In the genomic region with DNA sequence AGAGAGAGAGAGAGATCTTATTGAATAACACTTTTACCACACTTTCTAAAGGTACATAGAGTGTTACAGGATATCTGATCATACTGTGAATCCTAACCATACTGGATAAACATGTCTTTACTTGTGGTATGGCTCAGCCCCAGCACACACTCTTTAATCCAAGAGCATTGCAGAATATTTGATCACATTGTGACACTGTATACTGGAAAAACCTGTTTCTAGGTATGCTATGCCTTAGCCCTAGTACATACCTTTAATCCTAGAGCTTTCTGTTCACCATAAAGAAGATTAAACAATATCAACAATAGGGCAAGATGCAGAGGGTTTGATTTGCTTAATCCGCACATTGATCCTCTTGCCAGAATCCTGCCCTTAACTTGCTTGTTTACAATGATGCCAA, we compare ENCODE assay signal across 22 mouse cellular contexts.
DNase-seq lines count a peak whose midpoint lies in the region; ATAC-seq and TF ChIP-seq lines count a peak whose summit lies in the region.
"Had no signal": no experiment of that assay in that cellular context is flagged by ENCODE, and none has a peak within 500 bp of the region (broad histone marks: within the 10 kb centered on the region; RNA-seq: fewer than 3 reads in every experiment).

No protein-coding gene starts in this region.

- ATAC-seq in embryonic facial prominence, embryonic 14.5 days (ENCODE audit: low read depth): peak; percentile 84; the same call in 1 of the 2 replicates
- ATAC-seq in stomach, postnatal 0 days (ENCODE audit: low FRiP score, low TSS enrichment): no peak; the same call in 1 of the 2 replicates
- ATAC-seq: activated CD4-positive, CD25-positive, alpha-beta regulatory T cell, adult 4 months; CD4-positive, CD25-positive, alpha-beta regulatory T cell, adult 4 months; Patski had no signal

- no peak overlapping the region for H3K4me2 ChIP-seq in embryonic facial prominence, embryonic 14.5 days (ENCODE audit: low read depth, low read length)
- no peak overlapping the region for H3K4me2 ChIP-seq in stomach, postnatal 0 days (replicated peaks; ENCODE audit: low read depth)

- H3K4me3 ChIP-seq in embryonic facial prominence, embryonic 14.5 days (ENCODE audit: low read depth, low read length): no peak overlapping the region
- no peak overlapping the region for H3K4me3 ChIP-seq in embryonic facial prominence, embryonic 10.5 days
- no peak overlapping the region for H3K4me3 ChIP-seq in stomach, postnatal 0 days (ENCODE audit: low read depth, low read length)

- WGBS in embryonic facial prominence, embryonic 14.5 days: 81% methylated on average over 1 of the region's 1 CpGs
- WGBS in embryonic facial prominence, embryonic 10.5 days: 93% methylated on average over 1 of the region's 1 CpGs
- 68% methylated on average over 1 of the region's 1 CpGs for WGBS in stomach, postnatal 0 days

- TF ChIP-seq CTCF in stomach, postnatal 0 days (IDR thresholded peaks at IDR 0.05; ENCODE audit: low read depth): no peak

- no peaks in the 10 kb centered on the region for H3K36me3 ChIP-seq in embryonic facial prominence, embryonic 14.5 days (ENCODE audit: control insufficient read depth, insufficient read depth, low read length)
- H3K36me3 ChIP-seq in embryonic facial prominence, embryonic 10.5 days (replicated peaks): no peaks in the 10 kb centered on the region
- H3K36me3 ChIP-seq in stomach, postnatal 0 days (ENCODE audit: control insufficient read depth, insufficient read depth, low read length): no peaks in the 10 kb centered on the region
- H3K36me3 ChIP-seq: G1E had no signal

- no peak overlapping the region for H3K9ac ChIP-seq in embryonic facial prominence, embryonic 14.5 days (ENCODE audit: low read depth, low read length)
- H3K9ac ChIP-seq in stomach, postnatal 0 days (ENCODE audit: low read length): no peak overlapping the region

- no peaks in the 10 kb centered on the region for H3K9me3 ChIP-seq in embryonic facial prominence, embryonic 14.5 days (ENCODE audit: control insufficient read depth, low read length)
- no peaks in the 10 kb centered on the region for H3K9me3 ChIP-seq in embryonic facial prominence, embryonic 10.5 days
- H3K9me3 ChIP-seq in stomach, postnatal 0 days (ENCODE audit: control insufficient read depth, low read length): no peaks in the 10 kb centered on the region
- H3K9me3 ChIP-seq: G1E had no signal

- peak; percentile 21 for DNase-seq in embryonic facial prominence, embryonic 14.5 days (ENCODE audit: low spot score)
- no peak for DNase-seq in embryonic facial prominence, embryonic 10.5 days (ENCODE audit: low spot score)
- peak; percentile 36 for DNase-seq in fat pad, adult 2 months (ENCODE audit: extremely low read depth, low read depth, low spot score)
- DNase-seq in gonadal fat pad, adult 2 months (ENCODE audit: low read depth): peak; percentile 67
- DNase-seq in stomach, postnatal 0 days (ENCODE audit: low spot score): no peak
- DNase-seq in adrenal gland, postnatal 14 days: no peak
- DNase-seq in layer of hippocampus, postnatal 10 days (ENCODE audit: low spot score in 2 of 2): no peak
- no peak for DNase-seq in heart, adult 18-20 months
- DNase-seq: adrenal gland, adult 2 months; adrenal gland, adult 8-10 months; adrenal gland, postnatal 10 days; adrenal gland, postnatal 25 days; adrenal gland, postnatal 36 days; B cell, adult 2 months; cerebellum, adult 11 months; cerebellum, adult 11-12 months; cerebellum, adult 18-20 months had no signal

- no peaks in the 10 kb centered on the region for H3K4me1 ChIP-seq in embryonic facial prominence, embryonic 14.5 days (ENCODE audit: control insufficient read depth, insufficient read depth, low read length)
- no peaks in the 10 kb centered on the region for H3K4me1 ChIP-seq in embryonic facial prominence, embryonic 10.5 days
- no peaks in the 10 kb centered on the region for H3K4me1 ChIP-seq in stomach, postnatal 0 days (replicated peaks; ENCODE audit: control insufficient read depth, insufficient read depth)

- peak; percentile 37 for TF ChIP-seq EP300 in stomach, postnatal 0 days (optimal IDR thresholded peaks at IDR 0.05)

- H3K27ac ChIP-seq in embryonic facial prominence, embryonic 14.5 days (replicated peaks; ENCODE audit: low read depth, low read length): no peak overlapping the region
- H3K27ac ChIP-seq in embryonic facial prominence, embryonic 10.5 days (replicated peaks): no peak overlapping the region
- no peak overlapping the region for H3K27ac ChIP-seq in stomach, postnatal 0 days (replicated peaks)

- H3K27me3 ChIP-seq in embryonic facial prominence, embryonic 14.5 days (replicated peaks; ENCODE audit: control insufficient read depth, insufficient read depth, low read length): no peaks in the 10 kb centered on the region
- no peaks in the 10 kb centered on the region for H3K27me3 ChIP-seq in embryonic facial prominence, embryonic 10.5 days (replicated peaks; ENCODE audit: low read depth, poor library complexity, severe bottlenecking)
- no peaks in the 10 kb centered on the region for H3K27me3 ChIP-seq in stomach, postnatal 0 days (ENCODE audit: control insufficient read depth, insufficient read depth, low read length)
- H3K27me3 ChIP-seq: CH12.LX had no signal

Comparison
In these comparisons a context has a peak if more than half of its experiments do, and no peak if none do; other contexts are left out.
1. DNase-seq: peak in embryonic facial prominence, embryonic 14.5 days (single experiment), fat pad, adult 2 months (single experiment) and gonadal fat pad, adult 2 months (single experiment); none in embryonic facial prominence, embryonic 10.5 days (single experiment), stomach, postnatal 0 days (single experiment), adrenal gland, postnatal 14 days (single experiment), layer of hippocampus, postnatal 10 days (0 of 2) and heart, adult 18-20 months (0 of 2).